Mouse (Mus musculus): ENCODE results near the gene Sco2. TPM values are rescaled to one million over a fixed set of nuclear protein-coding genes. Genes with fewer than 3 reads are reported as not detected.

Gene Sco2
- polyA plus RNA-seq, 1 experiment from 2014 or later = 4.9 TPM

GRCm38 (mm10) chr15:89365141-89365551 lies 8.5 kb downstream of the Sco2 start:
- 93% methylated on average over 4 of the region's 4 CpGs for WGBS

GRCm38 (mm10) chr15:89363051-89363450 lies 10.6 kb downstream of the Sco2 start:
- ATAC-seq (ENCODE audit: insufficient number of reproducible peaks, low FRiP score, low TSS enrichment, low read depth) = no peak
- no peak overlapping the region for H3K27ac ChIP-seq (replicated peaks; ENCODE audit: low read depth, low read length)
- no peaks in the 10 kb centered on the region for H3K9me3 ChIP-seq (ENCODE audit: control insufficient read depth, low read length)

More at GRCm38 (mm10) chr15:89365141-89365551, 8.5 kb downstream of the Sco2 start:
- no peaks in the 10 kb centered on the region for H3K27me3 ChIP-seq (ENCODE audit: control insufficient read depth, insufficient read depth, low read length)
- H3K4me1 ChIP-seq (ENCODE audit: control insufficient read depth, insufficient read depth, low read length) = no peaks in the 10 kb centered on the region
- H3K4me2 ChIP-seq (ENCODE audit: low read depth, severe bottlenecking) = no peak overlapping the region
- no peaks in the 10 kb centered on the region for H3K9me3 ChIP-seq (ENCODE audit: control insufficient read depth, low read length)
- H3K27ac ChIP-seq (replicated peaks; ENCODE audit: low read depth, low read length) = no peak overlapping the region
- no peak overlapping the region for H3K4me3 ChIP-seq (ENCODE audit: low read depth, low read length)
- no peak overlapping the region for H3K9ac ChIP-seq (ENCODE audit: low read length)
- H3K36me3 ChIP-seq (ENCODE audit: control insufficient read depth, insufficient read depth, low read length) = peaks cover 56% of the 10 kb centered on the region
- ATAC-seq (ENCODE audit: insufficient number of reproducible peaks, low FRiP score, low TSS enrichment, low read depth) (no peak), DNase-seq (ENCODE audit: low spot score) (no peak)

GRCm38 (mm10) chr15:89358784-89359183 lies 14.9 kb downstream of the Sco2 start:
- Histone ChIP-seq H3K27ac (replicated peaks; ENCODE audit: low read depth, low read length) (no peak overlapping the region), H3K36me3 (ENCODE audit: control insufficient read depth, insufficient read depth, low read length) (peaks cover 15% of the 10 kb centered on the region), H3K9me3 (ENCODE audit: control insufficient read depth, low read length) (no peaks in the 10 kb centered on the region), H3K4me2 (ENCODE audit: low read depth, severe bottlenecking) (no peak overlapping the region), H3K9ac (ENCODE audit: low read length) (no peak overlapping the region), H3K27me3 (ENCODE audit: control insufficient read depth, insufficient read depth, low read length) (no peaks in the 10 kb centered on the region), H3K4me3 (ENCODE audit: low read depth, low read length) (no peak overlapping the region), H3K4me1 (ENCODE audit: control insufficient read depth, insufficient read depth, low read length) (peaks cover 8% of the 10 kb centered on the region; the same call in 1 of the 2 replicates)
- ATAC-seq (ENCODE audit: insufficient number of reproducible peaks, low FRiP score, low TSS enrichment, low read depth) (no peak), DNase-seq (ENCODE audit: low spot score) (no peak)
- 89% methylated on average over 3 of the region's 3 CpGs for WGBS

More at GRCm38 (mm10) chr15:89363051-89363450, 10.6 kb downstream of the Sco2 start:
- Histone ChIP-seq H3K4me2 (ENCODE audit: low read depth, severe bottlenecking) (no peak overlapping the region), H3K4me1 (ENCODE audit: control insufficient read depth, insufficient read depth, low read length) (no peaks in the 10 kb centered on the region), H3K27me3 (ENCODE audit: control insufficient read depth, insufficient read depth, low read length) (no peaks in the 10 kb centered on the region), H3K36me3 (ENCODE audit: control insufficient read depth, insufficient read depth, low read length) (peaks cover 41% of the 10 kb centered on the region), H3K9ac (ENCODE audit: low read length) (no peak overlapping the region), H3K4me3 (ENCODE audit: low read depth, low read length) (no peak overlapping the region)
- DNase-seq (ENCODE audit: low spot score) = no peak
- WGBS = 90% methylated on average over 7 of the region's 7 CpGs

GRCm38 (mm10) chr15:89356372-89356771 lies 17.3 kb downstream of the Sco2 start:
- H3K4me3 ChIP-seq (ENCODE audit: low read depth, low read length) = peak overlapping the region; percentile 86
- H3K4me1 ChIP-seq (ENCODE audit: control insufficient read depth, insufficient read depth, low read length) = peaks cover 8% of the 10 kb centered on the region; the same call in 1 of the 2 replicates
- ATAC-seq (ENCODE audit: insufficient number of reproducible peaks, low FRiP score, low TSS enrichment, low read depth) (peak; percentile 82), DNase-seq (ENCODE audit: low spot score) (peak; percentile 93)
- H3K27ac ChIP-seq (replicated peaks; ENCODE audit: low read depth, low read length) = peak overlapping the region; percentile 73; the same call in 1 of the 2 replicates
- peak overlapping the region; percentile 54 for H3K4me2 ChIP-seq (ENCODE audit: low read depth, severe bottlenecking)
- H3K27me3 ChIP-seq (ENCODE audit: control insufficient read depth, insufficient read depth, low read length) = no peaks in the 10 kb centered on the region
- H3K36me3 ChIP-seq (ENCODE audit: control insufficient read depth, insufficient read depth, low read length) = peaks cover 14% of the 10 kb centered on the region
- H3K9me3 ChIP-seq (ENCODE audit: control insufficient read depth, low read length) = no peaks in the 10 kb centered on the region
- under 1% methylated on average over 15 of the region's 15 CpGs for WGBS
- peak overlapping the region; percentile 81 for H3K9ac ChIP-seq (ENCODE audit: low read length)

GRCm38 (mm10) chr15:89355241-89356187 lies 18.1 kb downstream of the Sco2 start, which contains the start of the genes Lmf2 and Ncaph2:
Gene Lmf2, minus strand, starts transcription at chr15:89355659.
Gene Ncaph2, plus strand, starts transcription at chr15:89355719.
- Histone ChIP-seq H3K27ac (replicated peaks; ENCODE audit: low read depth, low read length) (peak within 1 kb of the TSS; percentile 73), H3K27me3 (ENCODE audit: control insufficient read depth, insufficient read depth, low read length) (no peaks in the 10 kb centered on the region), H3K36me3 (ENCODE audit: control insufficient read depth, insufficient read depth, low read length) (peaks cover 14% of the 10 kb centered on the region), H3K9ac (ENCODE audit: low read length) (peak within 1 kb of the TSS; percentile 81), H3K4me1 (ENCODE audit: control insufficient read depth, insufficient read depth, low read length) (peaks cover 8% of the 10 kb centered on the region; the same call in 1 of the 2 replicates), H3K9me3 (ENCODE audit: control insufficient read depth, low read length) (no peaks in the 10 kb centered on the region), H3K4me2 (ENCODE audit: low read depth, severe bottlenecking) (peak within 1 kb of the TSS; percentile 75), H3K4me3 (ENCODE audit: low read depth, low read length) (peak within 1 kb of the TSS; percentile 86)
- peak; percentile 98 for DNase-seq (ENCODE audit: low spot score)
- under 1% methylated on average over 63 of the region's 64 CpGs for WGBS
- peak; percentile 90 for ATAC-seq (ENCODE audit: insufficient number of reproducible peaks, low FRiP score, low TSS enrichment, low read depth)

GRCm38 (mm10) chr15:89354455-89354854 lies 19.2 kb downstream of the Sco2 start:
- peaks cover 15% of the 10 kb centered on the region for H3K36me3 ChIP-seq (ENCODE audit: control insufficient read depth, insufficient read depth, low read length)
- H3K4me2 ChIP-seq (ENCODE audit: low read depth, severe bottlenecking) = peak overlapping the region; percentile 75
- H3K27ac ChIP-seq (replicated peaks; ENCODE audit: low read depth, low read length) = no peak overlapping the region
- ATAC-seq (ENCODE audit: insufficient number of reproducible peaks, low FRiP score, low TSS enrichment, low read depth) (no peak), DNase-seq (ENCODE audit: low spot score) (no peak)
- H3K9me3 ChIP-seq (ENCODE audit: control insufficient read depth, low read length) = no peaks in the 10 kb centered on the region
- WGBS = 84% methylated on average over 7 of the region's 7 CpGs
- H3K27me3 ChIP-seq (ENCODE audit: control insufficient read depth, insufficient read depth, low read length) = no peaks in the 10 kb centered on the region
- peak overlapping the region; percentile 81 for H3K9ac ChIP-seq (ENCODE audit: low read length)
- H3K4me3 ChIP-seq (ENCODE audit: low read depth, low read length) = peak overlapping the region; percentile 86
- H3K4me1 ChIP-seq (ENCODE audit: control insufficient read depth, insufficient read depth, low read length) = peaks cover 8% of the 10 kb centered on the region; the same call in 1 of the 2 replicates

GRCm38 (mm10) chr15:89353837-89354236 lies 19.8 kb downstream of the Sco2 start:
- no peak overlapping the region for H3K27ac ChIP-seq (replicated peaks; ENCODE audit: low read depth, low read length)
- peak overlapping the region; percentile 75; the same call in 1 of the 2 replicates for H3K4me2 ChIP-seq (ENCODE audit: low read depth, severe bottlenecking)
- H3K9ac ChIP-seq (ENCODE audit: low read length) = no peak overlapping the region; the same call in 1 of the 2 replicates
- H3K27me3 ChIP-seq (ENCODE audit: control insufficient read depth, insufficient read depth, low read length) = no peaks in the 10 kb centered on the region
- H3K9me3 ChIP-seq (ENCODE audit: control insufficient read depth, low read length) = no peaks in the 10 kb centered on the region
- peaks cover 15% of the 10 kb centered on the region for H3K36me3 ChIP-seq (ENCODE audit: control insufficient read depth, insufficient read depth, low read length)
- no peak overlapping the region for H3K4me3 ChIP-seq (ENCODE audit: low read depth, low read length)
- 97% methylated on average over 16 of the region's 16 CpGs for WGBS
- ATAC-seq (ENCODE audit: insufficient number of reproducible peaks, low FRiP score, low TSS enrichment, low read depth) (no peak), DNase-seq (ENCODE audit: low spot score) (no peak)
- H3K4me1 ChIP-seq (ENCODE audit: control insufficient read depth, insufficient read depth, low read length) = peaks cover 8% of the 10 kb centered on the region; the same call in 1 of the 2 replicates

GRCm38 (mm10) chr15:89352795-89353194 lies 20.9 kb downstream of the Sco2 start:
- H3K9ac ChIP-seq (ENCODE audit: low read length) = no peak overlapping the region

More at GRCm38 (mm10) chr15:89352795-89353194, 20.9 kb downstream of the Sco2 start:
- H3K4me1 ChIP-seq (ENCODE audit: control insufficient read depth, insufficient read depth, low read length) = peaks cover 8% of the 10 kb centered on the region; the same call in 1 of the 2 replicates
- ATAC-seq (ENCODE audit: insufficient number of reproducible peaks, low FRiP score, low TSS enrichment, low read depth) (no peak), DNase-seq (ENCODE audit: low spot score) (no peak)
- H3K4me2 ChIP-seq (ENCODE audit: low read depth, severe bottlenecking) = no peak overlapping the region
- WGBS = 92% methylated on average over 12 of the region's 12 CpGs
- H3K4me3 ChIP-seq (ENCODE audit: low read depth, low read length) = no peak overlapping the region
- no peaks in the 10 kb centered on the region for H3K9me3 ChIP-seq (ENCODE audit: control insufficient read depth, low read length)
- H3K27me3 ChIP-seq (ENCODE audit: control insufficient read depth, insufficient read depth, low read length) = no peaks in the 10 kb centered on the region
- peaks cover 15% of the 10 kb centered on the region for H3K36me3 ChIP-seq (ENCODE audit: control insufficient read depth, insufficient read depth, low read length)
- no peak overlapping the region for H3K27ac ChIP-seq (replicated peaks; ENCODE audit: low read depth, low read length)
